Mouse (Mus musculus): ENCODE data around the gene Prcc.

Gene Prcc

DNA sequence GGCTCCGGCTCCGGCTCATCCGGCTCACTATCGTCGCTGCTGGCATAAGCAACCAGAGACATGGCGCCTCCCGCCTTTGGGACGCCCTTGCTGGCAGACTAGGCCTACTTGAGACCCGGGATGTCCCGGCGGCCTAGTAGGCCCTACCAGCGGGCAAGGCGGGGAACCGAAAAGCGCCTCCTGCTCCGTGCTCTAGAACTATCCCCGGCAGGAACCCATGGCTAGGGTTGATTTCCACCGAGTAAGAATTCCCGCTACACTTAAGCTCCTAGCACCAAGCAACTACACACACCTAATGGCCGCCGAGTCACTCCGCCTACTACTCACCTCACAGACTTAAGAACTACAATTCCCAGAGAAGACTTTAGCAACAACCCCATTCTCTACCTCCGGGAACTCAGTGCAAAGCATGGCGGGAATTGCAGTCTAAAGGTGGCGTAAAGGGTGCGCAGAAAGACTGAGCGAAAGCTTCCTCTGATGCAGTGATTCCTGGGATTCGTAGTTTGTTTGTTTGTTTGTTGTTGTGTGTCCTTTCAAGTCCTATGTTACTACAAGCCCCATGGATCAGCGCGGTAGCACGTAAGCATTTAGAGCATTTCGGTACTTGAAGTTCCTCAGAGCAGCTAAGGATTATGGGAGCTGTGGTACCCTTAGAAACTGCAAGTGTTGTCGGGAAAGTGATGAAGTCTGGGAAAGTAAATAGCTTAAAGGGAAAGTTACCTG, at the start of gene Prcc:
Gene Prcc (minus strand): TSS at position 328 of the 723 bp plus-strand sequence.
- peak; percentile 88 to 90 for DNase-seq

- no peak for DNase-seq
Measured at GRCm38 (mm10) chr3:87935201-87935600, 49.8 kb upstream of the Prcc start.

DNA sequence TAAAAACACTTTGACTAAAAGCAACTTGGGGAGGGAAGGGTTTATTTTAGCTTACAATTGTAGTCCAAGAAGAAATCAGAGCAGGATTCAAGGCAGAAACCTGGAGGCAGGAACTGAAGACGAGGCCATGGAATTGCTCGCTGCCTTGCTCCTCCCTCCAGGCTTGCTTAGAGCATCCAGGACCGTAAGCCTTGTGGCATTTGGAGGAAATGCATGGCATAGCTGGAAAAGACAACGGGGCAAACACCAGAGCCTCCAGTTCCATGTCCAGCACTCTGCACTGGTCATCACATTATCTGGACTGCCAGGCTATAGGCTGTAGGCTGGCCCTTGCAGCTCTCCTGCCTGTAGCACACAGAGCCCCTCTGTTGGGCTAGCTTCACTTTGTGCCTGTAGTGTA, 49.1 kb upstream of the Prcc start:
- DNase-seq: no peak

GRCm38 (mm10) chr3:87934026-87934425, 48.6 kb upstream of the Prcc start:
- no peak for DNase-seq

DNA sequence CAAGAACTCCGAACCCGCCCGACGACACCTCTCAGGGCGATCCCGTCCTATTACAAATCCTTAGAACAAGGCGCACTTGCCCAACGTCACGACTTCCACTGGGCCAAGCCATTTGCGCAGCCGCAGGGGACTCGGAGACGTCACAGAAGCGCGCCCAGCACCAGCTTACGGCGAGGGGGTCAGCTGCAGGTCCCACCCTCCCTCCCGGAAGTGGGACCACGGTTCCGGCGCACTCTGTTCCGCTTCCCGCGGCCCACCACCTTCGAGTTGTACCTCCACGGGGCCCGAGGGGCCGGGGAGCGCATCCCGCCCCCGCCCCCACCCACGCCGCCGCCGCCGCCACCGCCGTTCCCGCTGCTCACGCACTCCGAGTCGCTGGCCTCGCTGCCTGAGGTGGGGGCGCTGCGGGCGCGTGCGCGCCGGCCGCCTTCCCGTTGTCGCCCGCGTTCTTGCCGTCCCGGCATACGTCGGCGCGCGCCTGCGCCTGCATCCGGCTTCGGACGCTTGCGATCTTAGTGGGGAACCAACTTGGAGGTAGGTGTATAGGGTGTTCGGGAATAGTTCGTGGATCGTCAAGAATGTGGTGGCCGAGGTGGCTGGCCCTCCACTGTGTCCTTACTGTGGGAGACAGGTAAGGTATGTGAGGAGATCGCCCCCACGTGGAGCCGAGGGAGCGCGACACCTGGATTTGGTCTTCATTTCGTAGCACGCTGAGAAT, 44.8 kb upstream of the Prcc start, which contains the start of the genes Isg20l2 and Rrnad1:
Gene Isg20l2 (plus strand): TSS at position 237 of the 718 bp plus-strand sequence.
Gene Rrnad1 (minus strand): TSS at position 640 of the 718 bp plus-strand sequence.
- DNase-seq: peak; percentile 98 to 99

GRCm38 (mm10) chr3:87929341-87930077, 44.1 kb upstream of the Prcc start:
- no peak for DNase-seq

- DNase-seq: no peak
Measured at GRCm38 (mm10) chr3:87927452-87927851, 42.0 kb upstream of the Prcc start.

GRCm38 (mm10) chr3:87924996-87925395, 39.6 kb upstream of the Prcc start:
- no peak for DNase-seq

- DNase-seq: no peak
Measured at GRCm38 (mm10) chr3:87920270-87920943, 35.0 kb upstream of the Prcc start.

DNA sequence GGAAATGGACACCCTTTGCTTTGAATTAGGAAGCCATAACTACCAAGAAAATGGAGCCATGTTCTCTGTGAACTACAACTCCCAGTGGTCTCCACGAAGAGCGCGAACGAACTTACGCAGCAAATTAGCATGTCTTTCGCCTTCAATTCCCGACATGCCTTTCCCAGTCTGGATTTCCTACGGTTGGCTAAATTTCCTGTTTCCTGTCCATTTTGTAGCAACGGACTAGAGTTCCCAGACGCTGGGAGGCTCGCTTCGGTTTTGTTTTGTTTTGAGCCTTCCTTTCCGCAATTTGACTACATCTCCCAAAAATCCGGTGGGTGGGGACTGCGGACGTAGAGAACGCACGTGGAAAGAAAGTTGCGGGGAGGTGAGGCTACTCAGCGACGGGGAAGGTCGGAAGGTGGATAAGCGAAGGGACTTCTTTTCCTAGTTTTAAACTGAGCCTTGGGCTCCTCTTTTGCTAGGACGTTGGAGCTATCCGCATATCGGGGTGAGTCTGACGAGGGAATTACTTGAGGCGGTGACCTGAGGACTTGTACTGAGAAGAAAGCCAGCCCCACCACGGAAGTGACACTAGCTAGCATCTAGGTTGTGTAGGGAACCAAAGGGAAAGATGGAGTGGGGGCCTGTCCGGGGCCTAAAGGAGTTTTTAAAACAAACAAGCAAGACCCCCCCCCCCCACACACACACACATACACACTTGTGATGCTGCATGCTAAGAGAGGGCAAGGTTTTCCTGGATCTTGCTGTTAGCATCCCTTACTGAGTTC, 34.1 kb upstream of the Prcc start, which contains the start of gene Mrpl24:
Gene Mrpl24 (plus strand): TSS at position 171 of the 773 bp plus-strand sequence.
- DNase-seq: peak; percentile 77 to 80

DNA sequence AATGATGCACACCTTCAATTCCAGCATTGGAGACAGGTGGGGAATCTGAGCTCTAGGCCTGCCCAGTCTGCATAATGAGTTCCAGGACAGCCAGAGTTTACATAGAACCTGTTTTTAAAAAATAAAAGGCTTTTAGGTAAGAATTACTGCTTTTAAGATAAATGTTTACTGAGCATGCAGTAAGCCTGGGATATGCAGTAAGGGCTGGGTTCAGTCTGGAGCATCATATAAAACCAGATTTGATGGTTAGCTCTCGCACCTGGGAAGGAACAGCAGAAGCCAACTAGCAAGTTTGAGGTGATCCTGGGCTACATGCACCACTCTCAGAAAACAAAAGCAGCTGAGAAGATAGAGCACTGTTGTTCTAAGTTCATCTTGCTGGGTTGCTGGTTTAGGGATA, 33.1 kb upstream of the Prcc start:
- DNase-seq: no peak

DNA sequence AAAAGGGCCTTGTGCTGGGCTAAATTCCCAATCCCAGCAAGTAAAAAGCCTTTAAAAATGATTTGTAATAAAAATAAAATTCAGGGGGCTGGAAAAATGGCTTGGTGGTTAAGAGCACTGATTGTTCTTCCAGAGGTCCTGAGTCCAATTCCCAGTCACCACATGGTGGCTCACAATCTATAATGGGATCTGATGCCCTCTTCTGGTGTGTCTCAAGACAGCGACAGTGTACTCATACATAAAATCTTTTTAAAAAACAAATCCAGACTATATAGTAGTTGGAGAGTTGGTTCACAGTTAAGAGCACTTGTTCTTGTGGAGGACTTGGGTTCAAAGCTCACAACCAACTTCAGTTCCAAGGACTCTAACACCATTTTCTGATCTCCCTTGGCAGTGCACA, 31.6 kb upstream of the Prcc start:
- DNase-seq: no peak

DNA sequence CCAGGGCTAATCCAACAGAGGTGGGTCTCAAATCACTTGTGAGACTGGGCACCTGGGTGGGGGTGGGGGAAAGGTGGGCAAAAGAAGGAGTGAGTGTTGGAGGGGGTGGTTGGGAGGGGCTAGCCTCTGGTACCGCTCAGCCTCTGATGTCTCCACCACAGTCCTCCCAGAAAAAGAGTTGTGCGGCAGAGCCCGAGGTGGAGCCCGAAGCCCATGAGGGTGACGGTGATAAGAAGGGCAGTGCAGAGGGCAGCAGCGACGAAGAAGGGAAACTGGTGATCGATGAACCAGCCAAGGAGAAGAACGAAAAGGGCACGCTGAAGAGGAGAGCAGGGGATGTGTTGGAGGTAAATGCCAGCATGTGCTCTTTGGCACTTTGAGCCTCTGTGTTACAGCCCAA, 28.5 kb upstream of the Prcc start:
- no peak for DNase-seq

- DNase-seq: no peak
Measured at GRCm38 (mm10) chr3:87913491-87913890, 28.1 kb upstream of the Prcc start.

- peak; percentile 65 to 72 for DNase-seq
Measured at GRCm38 (mm10) chr3:87910573-87911141, 25.2 kb upstream of the Prcc start.

GRCm38 (mm10) chr3:87909874-87910273, 24.5 kb upstream of the Prcc start:
- DNase-seq: no peak

DNA sequence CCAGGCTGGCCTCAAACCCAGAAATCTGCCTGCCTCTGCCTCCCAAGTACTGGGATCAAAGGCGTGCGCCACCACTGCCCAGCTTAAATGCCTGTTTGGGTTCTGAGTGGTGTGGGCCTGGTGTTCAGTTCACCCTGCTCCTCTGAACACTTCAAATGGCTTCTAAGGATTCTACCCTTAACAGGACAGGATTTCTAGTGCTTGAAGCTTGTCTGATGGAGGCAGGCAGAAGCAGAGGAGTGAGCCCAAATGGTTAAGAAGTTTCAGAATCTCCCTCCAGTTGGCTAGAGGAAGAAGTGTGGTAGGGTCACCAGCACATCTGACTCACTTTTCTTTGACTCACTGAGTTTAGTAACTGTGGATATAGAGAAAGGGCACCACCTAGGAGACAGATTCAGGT, 24.0 kb upstream of the Prcc start:
- no peak for DNase-seq

DNA sequence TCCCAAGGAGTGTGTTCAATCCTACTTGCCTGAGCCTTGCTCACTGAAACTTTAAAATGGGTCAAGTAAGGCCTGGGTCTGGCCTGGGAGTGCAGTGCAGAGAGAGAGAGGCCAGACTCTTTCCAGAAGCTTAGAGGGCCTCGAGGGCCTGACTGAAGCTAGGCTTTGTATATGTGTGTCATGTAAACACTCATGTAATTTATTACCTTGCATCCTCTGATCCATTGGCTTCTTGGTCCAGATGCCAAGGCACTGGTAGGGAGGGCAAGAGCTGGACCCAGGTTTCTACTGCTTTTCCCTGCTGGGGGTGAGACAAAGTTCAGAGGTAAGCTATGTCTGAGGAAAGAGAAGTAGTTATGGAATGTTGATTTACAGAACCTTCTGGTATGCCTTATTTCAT, 22.5 kb upstream of the Prcc start:
- DNase-seq: no peak

GRCm38 (mm10) chr3:87906981-87907857, 21.8 kb upstream of the Prcc start:
- peak; percentile 46 to 57 for DNase-seq

GRCm38 (mm10) chr3:87906601-87906980, 21.2 kb upstream of the Prcc start:
- peak in 1 of 2 experiments; percentile 82 for DNase-seq
